Mouse (Mus musculus): Measurements from ENCODE around the gene Tlk2.

- TF ChIP-seq CTCF (IDR thresholded peaks at IDR 0.05; ENCODE audit: control insufficient read depth, insufficient read depth, insufficient replicate concordance, low read depth, low read length) (no peak), POLR2A (IDR thresholded peaks at IDR 0.05; ENCODE audit: control insufficient read depth, low read depth, low read length) (no peak)
Measured at GRCm38 (mm10) chr11:105312311-105312942, 133.8 kb downstream of the Tlk2 start.
